8 mouse cellular contexts compared by ENCODE assay signal in genomic region chr12:3960553-3960952, GRCm38 (mm10). TPM values are rescaled to one million over a fixed set of nuclear protein-coding genes. Genes with fewer than 3 reads are reported as not detected.
DNase-seq lines count a peak whose midpoint lies in the region; ATAC-seq lines count a peak whose summit lies in the region.

No protein-coding gene starts in this region.

- DNase-seq in kidney, adult 9 months, result peak; percentile 14
- DNase-seq in kidney, adult 11 months, result no peak
- DNase-seq in cerebellum, adult 18-20 months, result peak; percentile 52 to 64
- no peak for DNase-seq in frontal cortex, postnatal 25 days (ENCODE audit: low spot score in 2 of 2)
- no peak for DNase-seq in left cerebral cortex, postnatal 36 days (ENCODE audit: low spot score in 2 of 2)
- no peak for DNase-seq in frontal cortex, postnatal 10 days (ENCODE audit: low spot score in 2 of 2)

- H3K9ac ChIP-seq in heart, embryonic 14.5 days (ENCODE audit: low read length), result peak overlapping the region; percentile 78
- peak overlapping the region; percentile 54; the same call in 1 of the 2 replicates for H3K9ac ChIP-seq in liver, embryonic 12.5 days

- 52% methylated on average over 4 of the region's 4 CpGs for WGBS in heart, embryonic 14.5 days
- 44% methylated on average over 4 of the region's 4 CpGs for WGBS in liver, embryonic 12.5 days (ENCODE audit: insufficient replicate concordance)

- H3K4me2 ChIP-seq in heart, embryonic 14.5 days (ENCODE audit: low read length), result peak overlapping the region; percentile 79
- peak overlapping the region; percentile 85 for H3K4me2 ChIP-seq in liver, embryonic 12.5 days

- H3K27ac ChIP-seq in heart, embryonic 14.5 days (replicated peaks in 1 of 2; ENCODE audit: control insufficient read depth in 1 of 2, insufficient read depth in 1 of 2, low read depth in 2 of 2, low read length in 2 of 2), result peak overlapping the region in 1 of 2 experiments; percentile 85; a peak in 3 of 4 replicates
- H3K27ac ChIP-seq in liver, embryonic 12.5 days, result no peak overlapping the region

- ATAC-seq in heart, embryonic 14.5 days (ENCODE audit: insufficient number of reproducible peaks, insufficient read depth, low FRiP score, low read depth), result no peak
- no peak for ATAC-seq in liver, embryonic 12.5 days

- H3K36me3 ChIP-seq in heart, embryonic 14.5 days (ENCODE audit: control insufficient read depth, insufficient read depth, low read length), result peaks cover 10% of the 10 kb centered on the region
- H3K36me3 ChIP-seq in liver, embryonic 12.5 days, result no peaks in the 10 kb centered on the region

- H3K27me3 ChIP-seq in heart, embryonic 14.5 days (ENCODE audit: control insufficient read depth, insufficient read depth, low read length), result peaks cover 5% of the 10 kb centered on the region
- H3K27me3 ChIP-seq in liver, embryonic 12.5 days (replicated peaks), result peaks cover 7% of the 10 kb centered on the region; the same call in 1 of the 2 replicates

- no peaks in the 10 kb centered on the region for H3K9me3 ChIP-seq in heart, embryonic 14.5 days (ENCODE audit: control insufficient read depth, low read length)
- H3K9me3 ChIP-seq in liver, embryonic 12.5 days (replicated peaks), result no peaks in the 10 kb centered on the region

- peaks cover 5% of the 10 kb centered on the region in 2 experiments; a peak in 2 of 4 replicates for H3K4me1 ChIP-seq in heart, embryonic 14.5 days (ENCODE audit: control insufficient read depth in 2 of 2, insufficient read depth in 2 of 2, low read length in 2 of 2)
- peaks cover 13% of the 10 kb centered on the region for H3K4me1 ChIP-seq in liver, embryonic 12.5 days

- peak overlapping the region; percentile 55 to 74 for H3K4me3 ChIP-seq in heart, embryonic 14.5 days (ENCODE audit: control insufficient read depth in 1 of 2, insufficient read depth in 1 of 2, low read depth in 1 of 2, low read length in 2 of 2)
- H3K4me3 ChIP-seq in liver, embryonic 12.5 days, result peak overlapping the region; percentile 62

- intact Hi-C loops in left cerebral cortex, postnatal 36 days (cut with DNase I), result no loop called here

RNA-seq across cellular contexts. Expression of gene Pomc, which starts 5.8 kb away (rescaled TPM):
- 1.5 and 2.5 TPM in 2 replicates for polyA plus RNA-seq in heart, embryonic 14.5 days (2014; fragmentation: Nextera tagmentation; extraction: Ambion mirVana)
- polyA plus RNA-seq in liver, embryonic 12.5 days (2016; fragmentation: Nextera tagmentation; extraction: Ambion mirVana), result 0.87 and 0.90 TPM in 2 replicates
- 1 to 10 TPM; 1.6 to 3.2 TPM for total RNA-seq in left cerebral cortex, postnatal 36 days (2021)

Comparison
In these comparisons a context has a peak if more than half of its experiments do, and no peak if none do; other contexts are left out.
1. DNase-seq: peak in kidney, adult 9 months (single experiment) and cerebellum, adult 18-20 months (2 of 2); none in kidney, adult 11 months (single experiment), frontal cortex, postnatal 25 days (0 of 2), left cerebral cortex, postnatal 36 days (0 of 2) and frontal cortex, postnatal 10 days (0 of 2).